Mouse (Mus musculus) ES-E14 (cell line): ENCODE measurements around the gene Slc10a1.

Experiments
- CHD2 ChIP-seq: IDR thresholded peaks from 2 replicates; pipeline ENCODE4 v1.6.1; 2014; ENCODE audit warnings: mild to moderate bottlenecking, low read depth, low read length, inconsistent platforms
- HCFC1 ChIP-seq: IDR thresholded peaks from 2 replicates; pipeline ENCODE4 v1.6.1; 2012; ENCODE audit warnings: low read length, inconsistent platforms, borderline replicate concordance; ENCODE audit not compliant: insufficient read depth
- MAFK ChIP-seq: IDR thresholded peaks from 2 replicates; pipeline ENCODE4 v1.6.1; 2014; ENCODE audit warnings: mild to moderate bottlenecking, low read depth, low read length, inconsistent platforms; ENCODE audit not compliant: insufficient read depth
- ZC3H11A ChIP-seq: IDR thresholded peaks from 2 replicates; pipeline ENCODE4 v1.6.1; 2012; ENCODE audit warnings: low read depth, mild to moderate bottlenecking, inconsistent platforms, low read length, borderline replicate concordance
- ZNF384 ChIP-seq: IDR thresholded peaks from 2 replicates; pipeline ENCODE4 v1.6.1; 2012; ENCODE audit warnings: low read depth, low read length, inconsistent platforms

DNA sequence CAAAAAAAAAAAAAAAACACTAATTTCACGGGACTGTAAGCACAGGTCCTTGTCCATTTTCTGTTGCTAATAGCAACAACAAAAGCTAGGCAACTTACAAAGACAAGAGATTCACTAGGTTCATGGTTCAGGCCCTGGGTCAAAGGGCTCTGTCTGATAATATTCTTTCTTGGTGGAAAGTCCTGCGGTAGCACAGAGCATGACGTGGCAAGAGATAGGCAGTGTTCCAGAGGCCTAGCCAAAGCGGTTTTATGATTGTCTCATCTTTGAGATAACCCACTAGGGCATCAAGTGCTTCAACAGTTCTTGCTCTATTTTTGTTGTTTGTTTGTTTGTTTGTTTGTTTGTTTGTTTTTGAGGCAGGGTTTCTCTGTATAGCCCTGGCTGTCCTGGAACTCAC is 42.0 kb downstream of the Slc10a1 start:
- TF ChIP-seq ZNF384 (no peak), MAFK (no peak), HCFC1 (no peak), ZC3H11A (no peak), CHD2 (no peak)
